Mouse (Mus musculus): Measurements from ENCODE around the gene Rbm8a.

The Rbm8a gene

DNA sequence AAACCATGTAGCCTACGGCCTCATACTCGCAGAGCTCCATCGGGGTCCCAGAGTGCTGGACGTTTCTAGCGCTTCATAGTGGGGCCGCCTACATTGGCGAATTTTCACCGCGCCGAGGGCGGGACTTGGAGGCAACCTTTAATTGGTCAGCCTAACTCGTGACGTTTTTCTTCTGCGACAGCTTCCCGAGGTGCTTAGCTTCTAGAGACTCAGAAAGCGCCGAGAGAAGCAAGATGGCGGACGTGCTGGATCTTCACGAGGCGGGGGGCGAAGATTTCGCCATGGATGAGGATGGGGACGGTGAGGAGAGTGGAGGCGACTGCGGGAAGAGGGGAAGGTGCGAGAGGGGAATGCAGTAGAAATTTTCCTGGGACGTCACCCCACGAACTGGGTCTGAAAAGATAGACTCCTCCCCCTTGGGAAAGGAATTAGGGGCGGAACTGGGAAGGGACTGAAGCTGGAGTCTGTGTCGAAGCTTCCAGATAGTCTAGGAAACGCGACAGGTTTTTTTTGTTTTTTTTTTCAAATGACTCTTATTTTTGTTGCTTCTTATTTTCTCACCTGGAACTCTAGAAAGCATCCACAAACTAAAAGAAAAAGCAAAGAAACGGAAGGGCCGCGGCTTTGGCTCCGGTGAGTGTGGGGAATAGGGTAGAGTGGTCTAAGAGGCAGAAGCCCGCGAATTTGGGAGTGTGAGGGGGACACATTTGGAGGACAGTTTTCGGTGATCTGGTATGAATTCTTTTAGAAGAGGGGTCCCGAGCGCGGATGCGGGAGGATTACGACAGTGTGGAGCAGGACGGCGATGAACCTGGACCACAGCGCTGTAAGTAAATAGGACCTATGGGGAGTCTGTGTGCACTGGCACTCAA, at the start of gene Rbm8a:
Gene Rbm8a, plus strand, starts transcription at position 205 of the 872 bp plus-strand sequence.
- DNase-seq (ENCODE audit: low read depth, low spot score) = peak; percentile 99

DNA sequence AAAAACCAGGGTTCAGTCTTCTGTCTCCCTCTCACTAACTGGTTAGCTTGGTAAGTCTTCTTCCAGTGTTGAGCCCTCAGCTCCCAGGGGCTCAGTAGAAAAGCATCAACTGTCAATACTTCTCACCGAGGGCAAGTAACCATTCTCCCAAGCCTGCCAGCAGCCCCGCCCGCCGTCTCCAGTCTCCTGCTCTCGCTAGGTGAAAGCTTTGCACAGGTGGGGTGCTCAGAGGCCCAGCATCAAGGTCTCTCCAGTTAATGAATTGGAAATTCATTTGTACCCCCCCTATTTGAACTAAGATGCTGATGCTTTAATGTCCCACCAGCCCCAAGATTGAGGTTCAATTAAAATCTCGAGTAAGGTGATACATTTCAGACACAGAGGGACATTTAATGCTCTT, 48.6 kb upstream of the Rbm8a start:
- DNase-seq (ENCODE audit: low read depth, low spot score) = no peak

DNA sequence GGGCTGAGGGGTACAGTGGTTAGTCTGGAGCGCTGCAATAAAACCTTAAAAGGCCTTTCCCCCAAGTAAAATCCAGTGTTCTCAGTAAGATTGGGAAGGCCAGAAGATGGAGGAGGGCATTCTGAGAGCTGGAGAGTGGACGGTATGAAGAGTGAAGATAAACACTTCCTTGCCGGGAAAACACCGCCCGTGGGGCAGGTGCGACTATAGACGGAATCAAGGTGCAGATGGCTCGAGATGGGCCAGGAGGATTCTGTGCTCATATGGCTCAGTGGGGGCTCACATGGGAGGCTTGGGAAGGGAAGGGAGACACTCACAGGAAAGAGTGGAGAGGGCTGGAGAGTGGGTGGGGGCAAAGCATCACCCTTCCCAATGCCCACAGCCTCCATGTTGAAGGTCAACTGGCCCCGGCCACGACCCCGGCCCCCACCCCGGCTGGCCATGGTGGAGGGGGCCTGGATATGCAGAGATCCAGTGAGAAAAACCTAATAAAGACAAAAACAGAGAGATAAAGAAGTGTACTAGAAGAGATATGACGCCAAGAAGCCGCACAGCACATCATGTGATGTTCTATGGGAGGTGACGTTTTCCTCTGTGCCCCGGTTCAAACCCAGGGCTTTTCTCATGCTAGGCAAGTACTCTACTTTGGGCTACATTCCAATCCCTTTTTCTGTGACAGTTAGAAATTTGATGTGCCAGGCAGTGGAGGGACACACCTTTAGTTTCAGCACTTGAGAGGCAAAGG, 47.8 kb upstream of the Rbm8a start:
- DNase-seq (ENCODE audit: low read depth, low spot score) = no peak

DNA sequence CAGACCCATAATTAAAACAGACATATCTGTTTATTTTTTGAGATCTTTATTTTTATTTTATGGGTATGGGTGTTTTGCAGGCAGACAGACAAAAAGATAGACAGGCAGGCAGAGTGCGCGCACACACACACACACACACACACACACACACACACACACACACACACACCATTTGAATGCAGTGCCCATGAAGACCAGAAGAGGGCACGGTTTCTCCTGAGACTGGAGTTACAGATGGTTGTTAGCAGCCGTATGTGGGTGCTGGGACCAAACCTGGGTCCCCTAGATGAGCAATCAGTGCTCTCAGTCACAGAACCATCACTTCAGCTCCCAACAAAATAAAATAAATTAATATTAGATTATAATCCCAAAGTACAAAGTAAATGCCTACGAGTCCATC, 46.3 kb upstream of the Rbm8a start:
- no peak for DNase-seq (ENCODE audit: low read depth, low spot score)

DNA sequence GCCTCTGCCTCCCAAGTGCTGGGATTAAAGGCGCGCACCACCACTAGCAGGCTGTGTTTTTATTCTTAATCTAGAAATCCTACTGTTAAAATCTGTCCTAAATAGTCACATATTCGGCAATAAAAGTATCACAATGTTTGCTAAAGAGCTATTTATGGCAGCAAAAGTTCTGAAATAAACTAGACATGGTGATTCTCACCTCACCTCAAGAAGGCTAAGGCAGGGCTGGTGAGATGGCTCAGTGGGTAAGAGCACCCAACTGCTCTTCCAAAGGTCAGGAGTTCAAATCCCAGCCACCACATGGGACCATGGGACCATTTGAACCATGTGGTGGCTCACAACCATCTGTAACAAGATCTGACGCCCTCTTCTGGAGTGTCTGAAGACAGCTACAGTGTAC, 39.1 kb upstream of the Rbm8a start:
- no peak for DNase-seq (ENCODE audit: low read depth, low spot score)

DNA sequence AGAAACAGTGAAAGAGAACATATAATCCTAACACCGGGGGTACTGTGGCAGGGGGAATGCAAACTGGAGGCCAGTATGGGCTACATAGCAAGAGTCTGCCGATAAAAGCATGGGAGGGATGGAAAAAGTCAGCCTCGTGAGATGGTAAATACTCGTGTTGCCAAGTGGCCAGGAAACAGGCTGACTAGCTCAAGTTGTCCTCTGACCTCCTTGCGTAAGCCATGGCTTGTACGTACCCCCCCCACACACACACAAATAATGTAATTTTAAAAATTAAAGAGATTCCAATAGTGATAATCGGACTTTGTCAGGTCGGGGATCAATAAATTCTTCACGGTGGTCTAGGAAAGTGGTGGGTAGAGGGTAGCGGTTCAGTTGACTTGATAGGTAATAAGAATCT, 36.4 kb upstream of the Rbm8a start:
- no peak for DNase-seq (ENCODE audit: low read depth, low spot score)

DNA sequence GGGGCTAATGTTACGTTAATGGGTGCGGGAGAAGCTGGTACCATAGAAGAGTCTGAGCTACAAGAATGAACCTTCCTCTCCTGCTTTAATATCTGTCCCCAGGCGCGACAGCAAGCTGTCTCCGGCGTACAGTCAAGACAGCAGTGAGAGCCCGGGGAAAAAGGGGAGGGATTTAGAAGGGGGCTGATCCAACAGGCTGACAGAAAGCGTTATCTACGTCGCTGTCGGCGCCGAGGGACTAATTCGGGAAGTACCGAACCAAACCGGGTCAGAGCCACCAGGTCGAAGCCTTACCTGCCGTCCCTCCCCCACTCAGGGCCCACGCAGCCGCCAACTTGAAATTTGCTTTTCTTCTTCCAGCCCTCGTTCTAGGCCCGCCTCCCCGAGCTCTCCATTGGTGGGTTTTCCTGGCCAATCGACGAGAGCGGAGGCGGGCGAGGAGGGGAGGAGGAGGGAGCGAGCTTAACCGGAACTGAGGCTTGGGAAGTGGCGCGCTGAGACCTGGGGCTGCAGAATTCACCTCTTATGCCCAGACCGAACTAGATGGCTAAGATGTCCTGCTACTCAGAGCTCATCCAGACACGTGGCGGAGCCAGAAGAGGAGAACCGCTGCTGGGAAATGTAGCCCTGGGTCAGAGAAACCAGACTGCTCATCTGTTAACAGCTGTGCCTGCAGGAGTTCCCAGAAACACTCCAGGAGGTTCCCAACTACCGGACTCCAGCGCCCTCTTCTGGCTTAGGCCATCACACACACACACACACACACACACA, 35.8 kb upstream of the Rbm8a start, which contains the start of gene Polr3gl:
Gene Polr3gl, minus strand, starts transcription at position 392 of the 771 bp plus-strand sequence.
- peak; percentile 93 for DNase-seq (ENCODE audit: low read depth, low spot score)

DNA sequence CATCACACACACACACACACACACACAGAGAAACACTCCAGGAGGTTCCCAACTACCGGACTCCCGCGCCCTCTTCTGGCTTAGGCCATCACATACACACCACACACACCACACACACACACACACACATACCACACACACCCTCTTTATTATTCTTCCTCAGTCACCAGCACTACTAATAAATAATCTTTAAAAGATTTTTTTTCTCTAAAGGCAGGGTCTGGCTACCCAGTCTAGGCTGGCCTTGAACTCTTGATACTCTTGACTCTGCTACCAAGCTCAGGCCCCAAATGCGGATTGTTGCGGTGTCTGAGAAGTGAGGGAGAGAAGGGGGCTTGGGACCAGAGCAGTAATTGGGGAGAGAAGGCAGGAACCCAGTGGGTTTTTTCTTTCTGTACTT, 34.9 kb upstream of the Rbm8a start:
- no peak for DNase-seq (ENCODE audit: low read depth, low spot score)

DNA sequence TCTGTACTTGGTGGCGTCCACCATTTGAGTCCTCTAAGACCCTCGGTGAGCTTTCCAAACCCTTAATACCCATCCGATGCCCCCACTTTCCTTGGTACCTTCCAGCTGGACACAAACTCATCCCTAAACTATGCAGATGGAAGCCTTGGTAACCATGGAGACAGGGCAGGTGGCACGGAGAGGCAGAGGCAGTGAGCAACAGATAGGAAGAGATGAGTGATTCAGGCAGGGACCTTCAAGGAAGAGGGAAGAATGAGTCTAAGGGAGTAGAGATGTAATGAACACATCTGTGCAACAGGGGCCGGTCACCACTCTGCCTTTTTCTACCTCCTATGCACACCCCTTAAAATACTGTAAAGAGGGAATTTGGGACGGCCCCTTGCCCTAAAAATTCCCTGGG, 34.1 kb upstream of the Rbm8a start:
- no peak for DNase-seq (ENCODE audit: low read depth, low spot score)

DNA sequence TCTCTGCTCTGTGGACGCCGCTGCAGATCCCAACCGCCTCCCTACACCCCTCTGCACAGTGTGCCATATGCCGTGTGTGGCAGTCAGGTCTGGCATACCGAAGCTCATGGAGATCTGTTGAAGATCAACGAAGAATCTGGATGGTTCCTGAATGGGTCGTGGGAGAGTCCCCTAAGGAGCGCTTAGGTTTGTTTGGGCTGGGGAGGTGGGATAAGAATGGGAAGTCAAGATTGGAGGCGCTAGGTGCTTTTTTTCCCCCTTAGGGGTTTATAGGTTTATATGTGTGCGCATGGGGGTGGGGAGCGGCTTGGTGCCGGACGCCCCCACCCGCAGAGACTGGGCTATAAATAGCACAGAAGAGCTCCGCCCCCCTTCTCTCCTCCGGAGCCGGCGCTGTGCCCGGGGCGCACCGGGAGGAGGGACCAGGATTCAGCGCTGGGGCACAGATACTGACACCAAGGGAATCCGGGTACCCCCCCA, 33.5 kb upstream of the Rbm8a start, which contains the start of gene Ankrd34a:
Gene Ankrd34a, plus strand, starts transcription at position 409 of the 480 bp plus-strand sequence.
- no peak for DNase-seq (ENCODE audit: low read depth, low spot score)

DNA sequence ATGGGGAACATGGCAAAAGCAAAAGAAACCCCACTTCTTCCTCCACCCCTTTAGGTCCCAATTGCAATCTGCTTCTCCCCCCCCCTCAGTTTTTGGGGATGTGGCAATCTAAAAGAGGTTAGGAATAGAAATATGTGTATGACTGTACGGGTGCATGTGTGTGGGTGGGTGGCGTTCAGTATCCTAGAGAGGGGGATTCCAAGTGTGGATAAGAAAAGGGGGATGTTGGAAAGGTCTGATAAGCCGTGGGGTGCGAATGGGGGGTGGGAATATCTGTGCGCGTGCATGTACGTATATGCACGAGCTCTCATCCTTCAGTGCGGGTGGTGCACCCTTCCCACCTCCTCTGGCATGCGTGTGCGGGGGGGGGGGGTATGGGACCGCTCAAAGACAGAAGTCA, 32.9 kb upstream of the Rbm8a start:
- no peak for DNase-seq (ENCODE audit: low read depth, low spot score)

DNA sequence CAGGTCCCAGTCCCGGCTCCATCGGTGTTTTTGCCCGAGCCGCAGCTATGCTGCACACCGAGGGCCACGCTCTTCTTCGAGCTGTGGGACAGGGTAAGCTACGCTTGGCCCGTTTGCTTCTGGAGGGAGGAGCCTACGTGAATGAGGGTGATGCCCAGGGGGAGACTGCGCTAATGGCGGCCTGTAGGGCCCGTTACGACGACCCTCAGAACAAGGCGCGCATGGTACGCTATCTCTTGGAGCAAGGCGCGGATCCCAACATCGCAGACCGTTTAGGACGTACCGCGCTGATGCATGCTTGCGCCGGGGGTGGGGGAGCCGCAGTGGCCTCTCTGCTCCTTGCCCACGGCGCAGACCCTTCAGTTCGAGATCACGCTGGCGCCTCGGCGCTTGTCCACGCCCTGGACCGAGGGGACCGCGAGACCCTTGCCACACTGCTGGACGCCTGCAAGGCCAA, 32.3 kb upstream of the Rbm8a start:
- DNase-seq (ENCODE audit: low read depth, low spot score) = no peak

DNA sequence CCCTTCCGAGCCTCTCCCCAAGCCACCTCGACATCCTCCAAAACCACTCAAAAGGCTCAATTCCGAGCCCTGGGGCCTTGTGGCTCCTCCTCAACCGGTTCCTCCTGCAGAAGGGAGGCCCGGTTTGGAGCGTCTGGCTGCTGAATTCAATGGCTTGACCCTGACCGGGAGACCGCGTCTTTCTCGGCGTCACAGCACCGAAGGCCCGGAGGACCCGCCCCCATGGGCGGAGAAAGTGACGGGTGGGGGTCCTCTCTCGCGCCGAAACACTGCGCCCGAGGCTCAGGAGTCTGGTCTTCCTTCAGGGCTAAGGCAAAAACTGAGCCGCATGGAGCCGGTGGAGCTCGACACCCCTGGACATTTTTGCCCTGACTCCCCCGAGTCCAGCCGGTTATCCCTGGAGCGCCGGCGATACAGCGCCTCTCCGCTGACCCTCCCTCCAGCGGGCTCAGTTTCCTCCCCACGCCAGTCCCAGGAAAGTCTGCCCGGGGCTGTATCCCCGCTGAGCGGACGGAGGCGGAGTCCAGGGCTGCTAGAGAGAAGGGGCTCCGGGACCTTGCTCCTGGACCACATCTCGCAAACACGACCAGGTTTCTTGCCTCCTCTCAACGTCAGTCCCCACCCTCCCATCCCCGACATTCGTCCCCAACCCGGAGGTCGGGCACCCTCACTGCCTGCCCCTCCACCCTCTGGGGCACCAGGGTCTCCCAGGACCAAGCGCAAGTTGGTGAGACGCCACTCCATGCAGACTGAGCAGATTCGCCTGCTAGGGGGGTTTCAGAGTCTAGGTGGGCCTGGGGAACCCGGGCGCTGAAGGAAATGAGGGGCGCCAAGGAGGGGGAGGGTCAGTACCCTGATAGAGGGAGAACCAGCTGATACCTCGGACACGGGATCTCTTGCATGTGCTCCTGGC, 31.3 kb upstream of the Rbm8a start:
- no peak for DNase-seq (ENCODE audit: low read depth, low spot score)

DNA sequence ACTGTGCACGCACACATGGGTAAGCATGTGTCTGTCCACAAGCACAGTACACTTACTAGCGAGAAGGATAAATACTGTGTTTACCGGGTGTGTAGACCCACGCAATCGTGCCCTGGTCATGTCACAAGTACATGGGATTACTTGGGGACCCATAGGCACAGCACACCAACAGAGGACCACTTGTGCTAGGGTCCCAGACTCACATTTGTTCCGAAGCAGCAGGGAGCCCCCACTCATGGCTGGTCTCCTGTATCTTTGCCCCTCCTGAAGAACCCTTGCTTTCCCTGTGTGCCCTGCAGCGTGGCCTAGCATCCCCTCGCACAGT, 30.7 kb upstream of the Rbm8a start:
- DNase-seq (ENCODE audit: low read depth, low spot score) = no peak

DNA sequence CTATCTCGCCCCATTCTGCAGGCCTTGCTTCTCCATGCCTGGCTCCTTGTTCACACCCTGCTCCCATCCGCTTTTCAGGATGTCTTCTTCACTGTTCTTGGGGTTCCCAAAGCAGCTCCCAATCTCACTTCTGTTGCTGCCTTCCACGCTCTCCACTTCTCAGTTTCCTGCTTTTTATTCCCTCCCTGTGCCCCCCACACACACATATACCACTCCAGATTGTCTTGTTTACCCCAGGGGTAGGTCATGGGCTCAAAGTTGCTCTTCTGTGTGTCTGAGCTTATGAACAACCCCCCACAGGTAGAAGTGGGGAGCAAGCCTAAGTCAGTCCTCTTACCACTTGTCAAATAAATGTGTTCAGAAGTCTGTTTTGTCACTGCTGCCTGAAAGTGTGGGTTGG, 30.3 kb upstream of the Rbm8a start:
- DNase-seq (ENCODE audit: low read depth, low spot score) = no peak

DNA sequence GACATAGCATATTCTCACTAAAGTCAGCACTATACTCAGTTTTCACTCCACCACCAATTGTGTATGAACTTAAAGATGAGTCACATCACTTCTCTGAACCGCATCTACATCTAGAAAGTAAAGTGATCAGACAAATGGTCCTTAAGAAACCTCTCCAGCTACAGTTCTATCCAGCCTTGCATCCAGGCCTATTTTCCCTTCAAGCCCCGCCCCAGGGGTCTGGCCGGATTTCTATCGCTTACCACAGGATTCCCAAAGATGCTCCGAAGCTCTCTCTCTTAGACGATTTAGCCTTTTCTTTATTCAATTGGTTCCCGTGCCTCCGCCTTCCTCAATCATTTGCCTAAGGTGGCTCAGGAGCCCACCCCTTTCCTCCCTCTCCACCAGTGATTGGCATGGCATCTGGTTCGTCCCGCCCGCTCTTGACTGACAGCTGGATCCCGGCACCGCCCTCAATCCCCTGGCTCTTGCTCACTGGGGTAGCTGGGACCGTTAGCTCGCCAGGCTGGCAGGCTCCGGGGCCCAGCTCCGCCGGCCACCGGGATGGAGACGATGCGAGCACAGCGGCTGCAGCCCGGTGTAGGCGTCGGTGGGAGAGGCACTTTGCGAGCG, 29.0 kb upstream of the Rbm8a start, which contains the start of gene Lix1l:
Gene Lix1l, plus strand, starts transcription at position 511 of the 612 bp plus-strand sequence.
- DNase-seq (ENCODE audit: low read depth, low spot score) = peak; percentile 98

DNA sequence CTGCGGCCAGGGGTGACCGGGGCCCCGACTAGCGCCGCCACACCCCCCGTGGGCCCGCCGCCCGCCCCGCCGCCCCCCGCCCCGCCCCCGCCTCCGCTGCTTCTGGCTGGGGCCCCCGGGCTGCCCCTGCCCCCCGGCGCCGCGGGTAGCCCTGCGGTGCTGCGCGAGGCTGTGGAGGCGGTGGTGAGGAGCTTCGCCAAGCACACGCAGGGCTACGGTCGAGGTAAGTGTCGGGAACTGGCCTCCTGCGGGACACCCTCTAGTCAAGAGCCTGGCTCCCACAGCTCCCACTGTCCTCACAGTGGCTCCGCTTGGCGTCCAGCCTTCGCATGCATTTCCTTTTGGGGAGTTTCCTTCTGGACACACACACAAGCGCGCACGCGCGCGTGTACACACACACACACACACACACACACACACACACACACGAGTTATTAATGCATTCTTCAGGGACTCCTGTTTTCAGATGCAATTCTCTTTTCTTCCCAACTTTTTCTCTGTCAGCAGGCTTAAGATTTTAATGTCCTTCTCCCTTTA, 28.4 kb upstream of the Rbm8a start:
- DNase-seq (ENCODE audit: low read depth, low spot score) = no peak

DNA sequence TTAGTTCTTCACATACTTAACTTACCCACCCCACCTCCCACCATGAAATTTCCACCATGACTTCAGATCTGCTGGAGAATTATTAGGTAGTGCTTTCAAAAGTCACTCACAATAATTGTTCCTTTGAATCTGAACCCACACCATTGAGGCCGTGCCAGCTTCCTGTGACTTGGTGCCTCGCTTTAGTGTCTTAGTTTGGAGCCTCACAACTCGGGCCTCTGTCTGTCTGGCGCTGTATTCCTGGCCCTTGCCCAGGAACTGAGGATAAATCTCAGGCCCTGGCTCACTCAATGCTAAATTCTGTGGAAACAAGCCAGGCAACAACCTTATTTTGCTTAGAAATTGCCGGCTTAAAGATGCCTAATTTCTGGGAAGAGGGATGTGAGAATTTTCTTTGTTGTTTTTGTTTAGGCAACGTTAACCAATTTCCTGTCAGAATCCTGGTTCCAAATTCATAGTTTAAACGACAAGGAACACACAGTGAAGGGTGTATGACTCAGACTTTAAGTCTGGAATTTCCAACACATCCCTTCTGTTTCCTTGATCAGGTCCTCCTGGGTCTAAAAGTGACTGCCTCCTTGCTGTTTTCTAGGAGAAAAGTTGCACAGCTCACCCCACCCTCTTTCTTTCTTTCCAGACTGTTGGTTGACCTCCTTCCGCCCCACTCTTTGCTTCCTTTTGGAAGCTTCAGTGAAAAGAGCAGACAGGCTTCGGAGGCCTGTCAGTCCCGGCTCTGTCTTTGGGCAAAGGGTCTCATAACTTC, 27.6 kb upstream of the Rbm8a start:
- no peak for DNase-seq (ENCODE audit: low read depth, low spot score)

DNA sequence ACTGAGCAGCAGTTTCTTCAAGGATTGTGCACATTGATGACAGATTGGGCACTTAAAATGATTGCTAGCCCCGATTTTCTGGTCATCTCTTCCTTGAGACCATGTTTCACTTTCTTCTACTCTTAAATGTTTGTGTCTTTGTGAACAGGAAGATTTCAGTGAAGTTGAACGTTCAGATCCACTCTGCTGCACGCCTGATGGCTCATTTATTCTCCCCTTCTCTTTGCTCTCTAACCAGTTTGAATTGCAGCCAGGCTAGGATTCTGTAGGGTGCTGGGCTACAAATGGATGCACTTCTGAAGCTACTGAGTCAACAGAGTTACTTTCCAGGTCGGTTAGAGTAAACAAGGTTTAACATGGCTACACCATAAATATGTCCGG, 27.0 kb upstream of the Rbm8a start:
- no peak for DNase-seq (ENCODE audit: low read depth, low spot score)
